ENCODE assay signal across 17 mouse cellular contexts in genomic region chr6:101062186-101062585, GRCm38 (mm10).
"Had no signal": no experiment of that assay in that cellular context is flagged by ENCODE, and none has a peak within 500 bp of the region (broad histone marks: within the 10 kb centered on the region; RNA-seq: fewer than 3 reads in every experiment).

No protein-coding gene starts in this region.

- ATAC-seq: midbrain, embryonic 15.5 days had no signal

- H3K4me3 ChIP-seq: layer of hippocampus, adult 2 months; liver, embryonic 13.5 days; midbrain, embryonic 12.5 days; midbrain, embryonic 15.5 days; neural tube, embryonic 12.5 days; neural tube, embryonic 15.5 days; stomach, embryonic 15.5 days had no signal

- H3K27me3 ChIP-seq: liver, embryonic 13.5 days; midbrain, embryonic 15.5 days; neural tube, embryonic 12.5 days; neural tube, embryonic 15.5 days; stomach, embryonic 15.5 days had no signal

- H3K4me2 ChIP-seq: liver, embryonic 13.5 days; midbrain, embryonic 12.5 days; midbrain, embryonic 15.5 days; neural tube, embryonic 12.5 days; neural tube, embryonic 15.5 days; stomach, embryonic 15.5 days had no signal

- DNase-seq: kidney, adult 18-20 months; kidney, adult 9 months; kidney, postnatal 25 days; liver, embryonic 13.5 days; lung, adult 2 months; right cerebral cortex, adult 18-20 months; right cerebral cortex, postnatal 25 days; spleen, adult 18-20 months; thymus, postnatal 25 days had no signal

- H3K27ac ChIP-seq: kidney, postnatal 0 days; layer of hippocampus, adult 2 months; liver, embryonic 13.5 days; macrophage; midbrain, embryonic 12.5 days; midbrain, embryonic 15.5 days; neural tube, embryonic 12.5 days; neural tube, embryonic 15.5 days; stomach, embryonic 15.5 days had no signal

- H3K9me3 ChIP-seq: liver, embryonic 13.5 days; midbrain, embryonic 12.5 days; midbrain, embryonic 15.5 days; neural tube, embryonic 12.5 days; neural tube, embryonic 15.5 days; stomach, embryonic 15.5 days had no signal

- H3K4me1 ChIP-seq: liver, embryonic 13.5 days; neural tube, embryonic 12.5 days; stomach, embryonic 15.5 days had no signal

- H3K9ac ChIP-seq: liver, embryonic 13.5 days; midbrain, embryonic 12.5 days; midbrain, embryonic 15.5 days; neural tube, embryonic 12.5 days; neural tube, embryonic 15.5 days; stomach, embryonic 15.5 days had no signal

- H3K36me3 ChIP-seq: liver, embryonic 13.5 days; midbrain, embryonic 12.5 days; midbrain, embryonic 15.5 days; neural tube, embryonic 12.5 days; neural tube, embryonic 15.5 days; stomach, embryonic 15.5 days had no signal
